Mouse (Mus musculus) retina, adult 2 months (tissue): Measurements from ENCODE around the gene Gps2.

Experiments used
- DNase-seq: peaks from one replicate; pipeline ENCODE4 v3.0.0-alpha.2; 2012; ENCODE audit warnings: low read depth, low spot score

Gps2 gene

GRCm38 (mm10) chr11:69964650-69965270 is 51.1 kb downstream of the Gps2 start, which contains the start of gene Cldn7:
Cldn7 (plus strand) TSS chr11:69964779.
- DNase-seq = no peak

GRCm38 (mm10) chr11:69965271-69966005 is 51.8 kb downstream of the Gps2 start:
- no peak for DNase-seq
